Mouse (Mus musculus): ENCODE measurements at regions not wholly inside any gene's neighbourhood (a gene's known extent, or its start where the extent isn't known, plus 50 kb on each side); places are given as distances from the start of the nearest gene placed in this dataset.
A peak's percentile ranks its signal among the peaks of the same experiment; 100 is the strongest.

- H3K4me3 ChIP-seq (replicated peaks in 1 of 3; ENCODE audit: low read depth in 2 of 3, low read length in 2 of 3, poor library complexity in 1 of 3), result no peak overlapping the region
- H3K4me1 ChIP-seq (ENCODE audit: control insufficient read depth in 1 of 2, insufficient read depth in 2 of 2), result peaks cover 0 to 9% of the 10 kb centered on the region in 2 experiments; a peak in 2 of 4 replicates
- no peaks in the 10 kb centered on the region for H3K27me3 ChIP-seq (replicated peaks)
- H3K79me2 ChIP-seq (replicated peaks; ENCODE audit: control insufficient read depth, extremely low read depth, insufficient read depth, poor library complexity, severe bottlenecking), result no peaks in the 10 kb centered on the region
- no peak overlapping the region for H3K27ac ChIP-seq (ENCODE audit: insufficient read depth, low read depth)
- dilution Hi-C loops (cut with MboI; ENCODE audit: extremely low pct_ligation_motif_present, extremely low pct_unique_long_range_greater_than_20kb, low sequenced_read_pairs) (no loop called here), in situ Hi-C loops (cut with MboI; ENCODE audit: low pct_ligation_motif_present, low pct_unique_long_range_greater_than_20kb, low sequenced_read_pairs) (no loop called here)
- H3K36me3 ChIP-seq (replicated peaks in 1 of 2; ENCODE audit: control insufficient read depth in 1 of 2, insufficient read depth in 1 of 2, low read length in 1 of 2), result no peaks in the 10 kb centered on the region
- no peak overlapping the region for H3K9ac ChIP-seq (ENCODE audit: insufficient read depth, low read depth)
- TF ChIP-seq POLR2AphosphoS2 (IDR thresholded peaks at IDR 0.05; ENCODE audit: low read depth, low read length) (no peak), GABPA (IDR thresholded peaks at IDR 0.05; ENCODE audit: insufficient replicate concordance, low read depth, low read length) (no peak), USF2 (conservative IDR thresholded peaks at IDR 0.05; ENCODE audit: low read depth, low read length) (no peak), MAZ (IDR thresholded peaks at IDR 0.05; ENCODE audit: low read depth, low read length) (no peak), PAX5 (IDR thresholded peaks at IDR 0.05; ENCODE audit: low read length) (no peak), ZNF384 (IDR thresholded peaks at IDR 0.05; ENCODE audit: low read depth, low read length) (no peak), USF1 (IDR thresholded peaks at IDR 0.05; ENCODE audit: low read depth, low read length) (no peak), JUND (conservative IDR thresholded peaks at IDR 0.05; ENCODE audit: low read depth, low read length) (no peak), ETS1 (conservative IDR thresholded peaks at IDR 0.05; ENCODE audit: low read depth, low read length) (no peak), RCOR1 (conservative IDR thresholded peaks at IDR 0.05; ENCODE audit: low read depth, low read length) (no peak), NRF1 (IDR thresholded peaks at IDR 0.05; ENCODE audit: low read depth, low read length) (no peak), MEF2A (IDR thresholded peaks at IDR 0.05; ENCODE audit: borderline replicate concordance, low read depth, low read length) (no peak)
- H3K4me2 ChIP-seq (ENCODE audit: insufficient read depth, low read depth, poor library complexity, severe bottlenecking), result peak overlapping the region; percentile 38; the same call in 1 of the 2 replicates
- no peaks in the 10 kb centered on the region for H3K9me3 ChIP-seq (replicated peaks; ENCODE audit: low read length)
- no peak for DNase-seq (ENCODE audit: extremely low read depth)
Observed at GRCm38 (mm10) chr10:21826793-21827504, 55.0 kb upstream of the Sgk1 start.

- no peaks in the 10 kb centered on the region for H3K9me3 ChIP-seq (replicated peaks; ENCODE audit: low read length)
- in situ Hi-C loops (cut with MboI; ENCODE audit: low pct_ligation_motif_present, low pct_unique_long_range_greater_than_20kb, low sequenced_read_pairs) (no loop called here), dilution Hi-C loops (cut with MboI; ENCODE audit: extremely low pct_ligation_motif_present, extremely low pct_unique_long_range_greater_than_20kb, low sequenced_read_pairs) (no loop called here)
- peaks cover 0 to 9% of the 10 kb centered on the region in 2 experiments; a peak in 2 of 4 replicates for H3K4me1 ChIP-seq (ENCODE audit: control insufficient read depth in 1 of 2, insufficient read depth in 2 of 2)
- H3K4me3 ChIP-seq (replicated peaks in 1 of 3; ENCODE audit: low read depth in 2 of 3, low read length in 2 of 3, poor library complexity in 1 of 3), result no peak overlapping the region
- H3K9ac ChIP-seq (ENCODE audit: insufficient read depth, low read depth), result no peak overlapping the region
- H3K27me3 ChIP-seq (replicated peaks), result no peaks in the 10 kb centered on the region
- DNase-seq (ENCODE audit: extremely low read depth), result no peak
- no peaks in the 10 kb centered on the region for H3K79me2 ChIP-seq (replicated peaks; ENCODE audit: control insufficient read depth, extremely low read depth, insufficient read depth, poor library complexity, severe bottlenecking)
- TF ChIP-seq JUND (conservative IDR thresholded peaks at IDR 0.05; ENCODE audit: low read depth, low read length) (no peak), MAFK (IDR thresholded peaks at IDR 0.05; ENCODE audit: insufficient replicate concordance, low read length) (no peak), HCFC1 (IDR thresholded peaks at IDR 0.05; ENCODE audit: low read depth, low read length) (no peak), USF1 (IDR thresholded peaks at IDR 0.05; ENCODE audit: low read depth, low read length) (no peak), ZNF384 (IDR thresholded peaks at IDR 0.05; ENCODE audit: low read depth, low read length) (no peak), USF2 (conservative IDR thresholded peaks at IDR 0.05; ENCODE audit: low read depth, low read length) (no peak)
- H3K27ac ChIP-seq (ENCODE audit: insufficient read depth, low read depth), result no peak overlapping the region
- H3K36me3 ChIP-seq (replicated peaks in 1 of 2; ENCODE audit: control insufficient read depth in 1 of 2, insufficient read depth in 1 of 2, low read length in 1 of 2), result no peaks in the 10 kb centered on the region
- H3K4me2 ChIP-seq (ENCODE audit: insufficient read depth, low read depth, poor library complexity, severe bottlenecking), result peak overlapping the region; percentile 5; the same call in 1 of the 2 replicates
Observed at GRCm38 (mm10) chr10:21827505-21827844, 54.5 kb upstream of the Sgk1 start.

Data from CH12.LX (cell line).